Mouse (Mus musculus): Measurements from ENCODE around the gene 4931440F15Rik.

Gene 4931440F15Rik

DNA sequence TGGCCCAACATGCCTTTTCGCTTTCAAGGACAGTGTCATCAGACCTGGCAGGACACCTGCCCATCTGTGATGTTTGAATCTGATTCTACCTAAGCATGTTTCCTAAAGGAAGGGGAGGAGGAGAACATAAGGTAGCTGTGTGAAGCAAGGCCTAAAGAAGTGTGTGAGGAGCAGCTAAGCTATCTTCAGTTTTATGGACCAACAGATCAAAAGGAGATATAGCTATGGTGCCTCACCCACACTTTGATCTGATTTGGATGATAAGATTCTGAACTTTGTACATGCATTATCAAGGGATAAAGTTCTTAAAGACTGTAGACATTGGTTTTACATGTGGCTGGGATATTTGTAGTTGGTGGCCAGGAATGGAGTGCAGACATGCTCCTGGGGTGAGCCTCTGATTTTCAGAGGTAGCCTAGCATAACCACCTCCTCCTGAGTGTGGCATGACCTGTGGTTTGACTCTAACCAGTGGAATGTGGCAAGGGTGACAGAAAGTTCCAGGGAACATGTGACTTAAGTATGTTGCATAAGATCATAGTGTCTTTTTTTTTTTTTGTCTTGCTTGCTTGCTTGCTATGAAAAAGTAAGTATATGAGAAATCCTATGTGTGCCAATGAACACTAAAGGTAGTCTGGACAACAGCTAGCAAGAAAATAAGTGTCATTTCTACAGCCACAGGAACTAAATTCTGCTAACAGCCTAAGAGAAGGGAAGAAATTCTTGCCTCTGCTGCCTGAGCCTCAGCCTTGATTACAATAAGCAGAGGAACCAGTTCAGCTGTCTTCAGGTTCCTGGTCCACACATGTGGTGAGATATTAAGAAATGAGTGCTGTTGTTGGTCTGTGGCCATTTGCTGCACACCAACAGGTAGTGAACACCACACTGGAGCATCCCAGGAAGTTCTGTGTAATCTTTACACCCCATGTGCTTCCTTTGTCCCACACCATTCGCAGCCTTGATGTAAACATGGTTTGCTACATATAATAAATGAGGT is 23.7 kb downstream of the 4931440F15Rik start:
- no peak for DNase-seq

DNA sequence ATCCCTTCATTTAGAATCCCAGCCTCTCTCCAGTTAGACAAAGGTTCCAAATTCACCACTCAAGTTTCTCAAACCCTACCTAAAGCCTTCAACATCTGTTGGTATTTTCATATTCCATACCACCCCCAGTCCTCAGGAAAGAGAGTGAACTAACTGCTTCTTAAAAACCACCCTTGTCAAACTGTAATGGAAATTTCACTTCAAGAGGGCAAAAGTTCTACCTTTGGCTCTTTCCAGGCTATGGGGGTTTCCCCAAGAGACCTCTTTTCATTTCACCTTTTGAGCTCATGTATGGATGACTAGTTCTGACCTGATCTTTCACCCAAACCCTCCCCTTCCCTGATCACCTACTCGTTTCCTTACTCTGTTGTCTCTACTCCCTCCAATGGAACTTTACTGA is 25.6 kb downstream of the 4931440F15Rik start:
- DNase-seq: no peak

DNA sequence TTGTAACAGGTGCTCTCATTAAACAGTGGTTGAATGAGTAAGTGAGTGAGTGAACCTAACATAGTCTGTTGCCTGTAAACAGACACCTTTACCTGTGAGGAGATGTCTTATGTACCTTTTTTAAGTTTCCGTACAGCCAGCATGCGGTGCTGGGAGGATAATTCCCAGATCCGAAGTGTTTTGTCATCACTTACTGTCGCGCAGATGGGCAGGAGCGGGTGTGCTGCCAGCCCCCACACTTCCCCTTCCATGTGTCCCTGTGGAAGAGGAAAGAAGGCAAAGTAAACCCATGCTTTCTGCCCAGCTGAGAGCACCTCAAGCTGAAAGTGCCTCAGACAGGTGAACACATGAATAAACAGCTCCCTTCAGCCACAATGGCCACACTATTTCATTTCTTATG is 30.4 kb downstream of the 4931440F15Rik start:
- peak; percentile 85 for DNase-seq

DNA sequence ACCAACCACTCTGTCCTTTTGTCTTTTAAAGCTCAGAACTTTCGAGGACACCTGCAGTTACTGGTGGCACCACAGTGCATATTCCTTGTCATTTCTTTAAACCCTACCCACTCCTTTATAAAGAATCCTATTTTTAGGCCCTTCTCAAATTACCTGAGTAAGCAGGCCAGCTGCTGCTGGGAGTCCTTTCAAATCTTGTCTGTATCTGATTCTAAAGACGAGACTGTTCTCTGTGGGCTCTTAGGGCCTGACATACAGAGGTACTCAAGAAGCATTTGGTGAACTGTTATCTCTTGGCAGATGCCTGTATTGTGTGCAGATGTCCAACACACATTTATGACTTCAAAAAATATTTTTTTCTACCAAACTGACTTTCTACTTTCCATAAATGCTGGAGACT is 31.0 kb downstream of the 4931440F15Rik start:
- peak; percentile 26 for DNase-seq

DNA sequence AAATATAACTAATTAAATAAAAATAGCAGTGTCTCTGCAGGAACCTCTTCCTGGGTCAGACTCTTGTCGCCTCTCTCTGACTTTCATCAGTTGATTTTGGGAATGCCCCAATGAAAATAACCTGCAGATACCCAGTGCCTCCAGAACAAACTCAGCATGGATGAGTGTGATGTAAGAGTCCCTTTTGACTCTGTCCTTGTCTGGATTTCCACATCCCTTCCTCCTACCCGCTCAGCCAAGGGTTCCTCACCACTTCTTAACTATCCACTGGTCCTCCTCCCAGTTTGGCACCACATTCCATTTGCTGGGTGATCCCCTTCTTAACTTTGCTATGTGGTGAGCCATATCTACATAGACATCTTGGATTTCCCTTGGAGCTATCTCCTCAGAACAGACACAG is 34.7 kb downstream of the 4931440F15Rik start:
- DNase-seq: no peak

DNA sequence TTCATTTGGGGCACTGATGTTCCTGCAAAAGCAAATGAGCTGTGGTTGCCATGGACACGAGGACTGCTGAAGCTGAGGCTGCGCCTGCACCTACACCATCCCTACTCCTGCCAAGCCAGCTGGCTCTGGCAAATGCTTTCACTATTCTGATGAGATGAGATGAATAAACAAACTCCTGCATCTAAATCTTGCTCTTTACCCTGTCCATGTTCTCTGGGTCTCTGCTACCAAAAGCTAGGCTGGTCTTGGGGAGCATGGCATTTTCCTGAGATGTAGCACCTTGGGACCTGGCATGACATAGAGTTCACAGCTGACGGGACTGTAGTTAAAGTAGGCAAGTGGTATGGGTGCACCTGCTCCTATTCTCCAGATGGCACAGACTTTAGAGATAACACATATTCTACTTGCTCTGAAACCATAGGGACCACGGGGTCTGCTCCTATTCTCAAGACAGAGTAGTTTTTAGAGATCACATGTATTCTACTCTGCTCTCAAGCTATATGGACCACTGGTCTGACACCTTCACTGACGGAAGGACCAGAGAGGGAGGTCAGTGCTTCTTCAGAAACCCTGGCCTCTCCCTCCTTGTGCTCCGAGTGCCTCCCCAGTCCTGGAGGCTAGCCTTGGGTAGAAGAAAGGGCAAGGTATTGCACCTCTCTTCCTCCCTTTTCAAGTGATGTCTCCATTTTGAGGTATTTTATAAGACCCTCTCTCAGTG is 36.4 kb downstream of the 4931440F15Rik start:
- peak; percentile 94 for DNase-seq

DNA sequence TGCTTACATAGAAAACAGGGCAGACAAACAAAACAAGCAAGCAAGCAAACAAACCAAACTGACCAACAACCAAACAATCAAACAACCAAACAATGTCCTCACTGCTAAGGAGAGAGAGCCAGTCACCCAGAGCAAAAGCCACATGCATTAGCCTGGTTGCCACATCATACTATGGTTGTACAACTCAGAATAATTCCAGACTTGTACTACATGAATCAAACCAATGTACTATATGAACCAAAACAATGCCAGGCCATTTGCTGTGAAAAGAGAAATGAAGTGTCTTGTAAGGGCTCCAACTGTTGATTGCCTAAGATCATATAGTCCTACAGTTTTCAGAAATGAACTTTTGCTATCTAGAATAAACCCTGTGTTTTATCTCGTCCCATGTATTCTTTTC is 37.0 kb downstream of the 4931440F15Rik start:
- no peak for DNase-seq

DNA sequence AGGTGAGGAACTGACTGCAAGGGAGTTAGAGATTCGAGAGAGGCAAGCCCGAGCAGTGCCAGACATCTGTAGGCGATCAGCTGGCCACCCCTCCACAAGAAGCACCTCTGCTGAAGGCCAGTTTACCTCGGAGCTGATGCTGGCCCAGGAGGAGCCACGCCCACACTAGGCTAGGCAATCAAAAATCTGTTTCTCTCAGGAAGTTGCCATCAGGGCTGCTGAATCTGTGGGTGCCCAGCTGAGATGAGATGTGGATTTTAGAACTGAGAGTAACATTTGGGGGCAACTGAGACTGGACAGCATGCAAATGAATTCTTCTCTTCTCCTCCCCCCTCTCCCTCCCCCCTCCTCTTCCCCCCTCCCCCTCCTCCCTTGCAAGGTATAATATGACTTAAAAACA is 38.0 kb downstream of the 4931440F15Rik start:
- DNase-seq: peak; percentile 64

DNA sequence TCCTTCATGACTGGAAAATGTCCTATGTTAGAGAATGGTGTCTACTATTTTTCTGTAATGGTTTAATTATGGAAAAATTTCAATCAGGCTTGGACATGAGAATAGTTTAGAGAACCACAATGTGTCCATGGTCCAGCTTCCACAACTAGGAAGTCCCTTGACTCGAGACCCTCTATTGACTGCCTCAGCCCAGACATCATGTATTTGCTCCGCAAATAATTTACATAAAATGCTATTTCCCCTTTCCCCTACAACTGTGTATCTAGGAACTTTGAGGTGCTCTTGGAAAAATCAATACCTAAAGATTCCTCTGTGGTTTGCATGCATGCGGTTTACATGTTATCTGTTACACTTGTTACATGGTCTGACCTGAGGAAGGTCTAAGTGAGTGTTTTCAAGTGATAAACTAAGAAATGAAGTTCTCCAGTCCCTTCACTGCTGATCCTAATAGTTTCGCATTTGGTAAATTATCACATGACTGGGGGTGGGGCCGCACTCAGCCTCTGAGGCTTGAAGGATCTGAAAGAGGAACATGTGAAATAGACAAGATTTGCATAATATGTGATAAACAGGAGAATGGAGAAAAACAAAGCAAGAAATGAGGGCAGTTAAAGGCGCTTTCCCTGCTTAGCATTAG is 38.8 kb downstream of the 4931440F15Rik start:
- DNase-seq: no peak

DNA sequence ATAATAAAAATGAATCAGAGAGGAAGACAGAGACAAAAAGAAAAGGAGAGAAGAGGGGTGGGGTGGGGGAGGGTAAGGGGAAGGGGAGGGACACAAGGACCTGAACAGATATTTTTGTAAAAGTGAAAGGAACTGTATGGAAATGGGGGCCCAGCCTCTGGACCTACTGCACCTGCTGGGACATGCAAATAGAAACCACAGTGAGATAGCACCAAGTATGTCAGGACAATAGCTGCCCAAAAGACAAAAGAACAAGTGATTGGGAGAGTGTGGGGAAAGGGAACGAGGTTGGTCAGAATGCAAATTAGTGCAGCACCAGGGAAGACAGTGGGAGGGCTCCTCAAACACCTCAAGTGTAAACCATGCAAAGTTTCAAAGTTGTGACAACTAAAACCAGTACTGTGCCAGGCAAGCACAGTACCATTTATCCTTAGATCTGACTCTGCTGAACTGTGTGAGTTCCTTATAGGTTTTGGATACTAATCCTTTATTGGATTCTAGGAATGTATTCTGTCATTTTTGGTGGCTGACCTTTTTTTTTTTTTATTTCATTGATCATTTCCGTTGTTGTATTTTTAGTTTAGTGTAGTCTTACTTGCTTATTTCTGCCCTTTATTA is 46.0 kb downstream of the 4931440F15Rik start:
- DNase-seq: no peak

DNA sequence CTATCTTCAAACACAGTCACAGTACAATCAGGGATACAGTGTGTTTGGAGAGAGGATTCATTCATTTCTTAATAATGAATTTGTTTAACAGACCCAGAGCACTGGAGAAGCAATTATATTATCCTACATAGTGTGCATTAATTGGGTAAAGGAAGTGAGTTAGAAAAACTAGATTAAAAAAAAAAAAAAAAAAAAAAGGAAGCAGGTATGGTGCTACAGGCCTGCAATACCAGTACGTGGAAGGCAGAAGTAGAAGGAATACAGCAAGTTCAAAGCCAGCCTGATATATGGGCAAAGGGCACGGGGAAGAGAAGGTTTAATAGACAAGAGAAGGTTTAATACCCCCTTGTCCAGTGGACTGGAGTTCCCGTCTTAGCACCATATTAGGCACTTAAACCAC is 46.5 kb downstream of the 4931440F15Rik start:
- no peak for DNase-seq

DNA sequence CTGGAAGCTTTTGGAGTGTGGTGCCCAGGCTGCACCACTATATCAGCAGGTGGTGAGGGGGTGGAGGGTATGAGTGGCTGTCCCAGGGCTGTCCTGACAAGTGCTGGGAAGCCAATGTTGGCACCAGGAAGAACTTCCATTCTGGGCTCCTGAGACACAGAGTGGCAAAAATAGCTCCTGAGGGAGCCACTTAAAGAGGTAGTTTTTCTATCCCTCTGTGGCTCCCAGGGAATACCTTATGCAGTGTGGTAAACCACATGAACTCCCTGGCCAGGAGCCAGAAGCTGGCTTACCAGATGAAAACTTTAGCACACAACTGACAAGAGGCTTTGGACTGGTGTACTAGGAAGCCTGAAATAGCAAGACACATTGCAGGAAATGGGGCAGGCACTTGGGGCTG is 47.5 kb downstream of the 4931440F15Rik start:
- DNase-seq: peak; percentile 83

DNA sequence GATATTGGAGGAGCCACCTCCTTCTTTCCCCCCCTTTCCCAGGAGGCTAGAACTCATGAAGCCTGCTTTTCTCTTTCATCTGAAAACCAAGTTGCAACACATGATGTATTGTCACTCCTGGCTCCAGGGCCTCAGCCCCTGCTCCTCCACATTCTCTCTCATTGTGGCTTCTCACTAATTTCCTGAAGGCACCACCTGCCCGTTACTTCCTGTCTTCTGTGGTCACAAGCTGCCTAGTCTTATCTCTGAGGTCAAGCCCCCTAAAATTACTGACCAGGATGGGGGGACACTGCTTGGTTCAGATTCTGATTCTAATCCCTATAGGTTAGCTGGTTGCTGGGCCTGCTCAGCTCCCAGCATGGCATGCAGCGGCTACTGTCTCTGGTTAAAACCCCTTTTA is 50.7 kb downstream of the 4931440F15Rik start:
- DNase-seq: no peak

DNA sequence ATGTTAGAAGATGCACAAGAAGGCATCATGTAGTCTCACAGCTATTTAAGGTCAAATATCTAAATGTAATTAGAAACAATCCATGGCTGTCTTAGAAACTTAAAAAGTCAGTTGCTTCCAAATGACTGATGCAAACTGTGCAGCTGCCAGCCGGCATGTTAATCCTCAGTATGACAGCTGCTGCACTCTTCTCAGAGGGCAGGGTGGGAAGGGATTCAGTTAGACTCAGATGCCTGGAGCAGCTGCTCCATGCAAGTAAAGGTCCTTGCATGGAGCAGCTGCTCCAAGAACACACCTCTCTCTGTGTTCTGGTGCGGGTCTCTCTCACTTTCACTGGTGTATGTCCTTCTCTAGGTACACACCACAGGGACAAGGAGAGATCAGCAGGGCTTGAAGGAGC is 51.2 kb downstream of the 4931440F15Rik start:
- DNase-seq: no peak

All from right cerebral cortex, adult 18-20 months (tissue).